Mouse (Mus musculus) liver, embryonic 14.5 days (tissue): ENCODE measurements around the gene Ccdc154.

Source experiments
- CTCF ChIP-seq: IDR thresholded peaks from 2 replicates; pipeline ENCODE4 v1.5.1; 2016; ENCODE audit warnings: antibody characterized with exemption, low read depth, control low read depth
- EP300 ChIP-seq: IDR thresholded peaks from 2 replicates; pipeline ENCODE4 v1.6.1; 2016; ENCODE audit warnings: antibody characterized with exemption, low read depth

DNA sequence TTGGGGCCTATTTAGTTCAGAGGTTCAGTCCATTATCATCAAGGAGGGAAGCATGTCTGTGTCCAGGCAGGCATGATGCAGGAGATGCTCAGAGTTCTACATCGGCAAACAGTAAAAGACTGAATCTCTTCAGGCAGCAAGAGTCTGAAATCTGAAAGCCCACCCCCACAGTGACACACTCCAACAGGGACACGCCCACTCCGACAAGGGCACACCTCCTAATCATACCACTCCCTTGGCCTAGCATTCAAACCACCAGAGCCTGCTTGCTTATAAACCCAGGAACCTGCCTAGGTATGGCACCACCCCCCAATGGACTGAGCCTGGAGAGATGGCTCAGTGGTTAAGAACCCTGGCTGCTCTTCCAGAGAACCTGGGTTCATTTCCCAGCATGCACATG is 53.2 kb downstream of the Ccdc154 start:
- TF ChIP-seq EP300, result no peak
- no peak for TF ChIP-seq CTCF
